Mouse (Mus musculus): ENCODE measurements at regions not wholly inside any gene's neighbourhood (a gene's known extent, or its start where the extent isn't known, plus 50 kb on each side); places are given as distances from the start of the nearest gene placed in this dataset.

GRCm38 (mm10) chr1:194435060-194435459 is 183.0 kb upstream of the Plxna2 start:
- no peak for TF ChIP-seq EP300 (IDR thresholded peaks at IDR 0.05; ENCODE audit: insufficient read depth, low read depth, low read length)
- no peak for TF ChIP-seq CTCF (IDR thresholded peaks at IDR 0.05)
